Mouse (Mus musculus) granulocyte monocyte progenitor cell, adult 5-6 weeks (primary cell): ENCODE data around the gene Ehbp1. TPM values are rescaled to one million over a fixed set of nuclear protein-coding genes. Genes with fewer than 3 reads are reported as not detected.

Experiments used
- ATAC-seq: replicated peaks from 2 replicates; pipeline ENCODE4 v1.8.0; 2016; ENCODE audit warnings: mild to moderate bottlenecking, moderate TSS enrichment, inconsistent platforms; ENCODE audit not compliant: poor library complexity, severe bottlenecking
- total RNA-seq, 2 experiments: library from RNA; stranded (forward) in 1 of 2; stranded (reverse) in 1 of 2; fragments of 200-712, 200-1000 nt in 1 of 2; fragments of >200 nt in 1 of 2; fragmentation: Nextera tagmentation in 1 of 2; gene quantifications; 2 replicates each; pipeline ENCODE4 v1.2.3; 2014 to 2017

Ehbp1 gene
- total RNA-seq, 2 experiments from 2014 or later, result 2.8 to 9.1 TPM

- ATAC-seq, result no peak
Measured at GRCm38 (mm10) chr11:22004331-22004841, 337.7 kb downstream of the Ehbp1 start.

- no peak for ATAC-seq
Measured at GRCm38 (mm10) chr11:22003341-22003981, 338.6 kb downstream of the Ehbp1 start.

GRCm38 (mm10) chr11:22002783-22003340 lies 339.2 kb downstream of the Ehbp1 start, which contains the start of gene Otx1:
Gene Otx1 (minus strand): TSS chr11:22002897.
- 0 out of 2 replicates have a peak, but pooled peaks have one; percentile 11 for ATAC-seq

- ATAC-seq, result no peak; the same call in 1 of the 2 replicates
Measured at GRCm38 (mm10) chr11:22002062-22002782, 339.9 kb downstream of the Ehbp1 start.

- ATAC-seq, result peak; percentile 27; the same call in 1 of the 2 replicates
Measured at GRCm38 (mm10) chr11:22001321-22002061, 340.6 kb downstream of the Ehbp1 start.

GRCm38 (mm10) chr11:22000316-22001076 lies 341.6 kb downstream of the Ehbp1 start:
- no peak for ATAC-seq

- ATAC-seq, result no peak
Measured at GRCm38 (mm10) chr11:21999396-22000315, 342.4 kb downstream of the Ehbp1 start.

GRCm38 (mm10) chr11:21998141-21999047 lies 343.7 kb downstream of the Ehbp1 start:
- ATAC-seq, result no peak

GRCm38 (mm10) chr11:21997561-21998140 lies 344.4 kb downstream of the Ehbp1 start:
- no peak for ATAC-seq

GRCm38 (mm10) chr11:21996661-21997560 lies 345.2 kb downstream of the Ehbp1 start:
- ATAC-seq, result peak; percentile 10

GRCm38 (mm10) chr11:21996325-21996647 lies 345.8 kb downstream of the Ehbp1 start:
- ATAC-seq, result no peak

- ATAC-seq, result no peak
Measured at GRCm38 (mm10) chr11:21995534-21996324, 346.4 kb downstream of the Ehbp1 start.

GRCm38 (mm10) chr11:21994377-21995370 lies 347.4 kb downstream of the Ehbp1 start:
- no peak for ATAC-seq

GRCm38 (mm10) chr11:21993597-21994376 lies 348.3 kb downstream of the Ehbp1 start:
- ATAC-seq, result peak; percentile 27; the same call in 1 of the 2 replicates
